Mouse (Mus musculus): ENCODE measurements around the gene Mfsd14a. TPM values are rescaled to one million over a fixed set of nuclear protein-coding genes. Genes with fewer than 3 reads are reported as not detected.

The Mfsd14a gene
- polyA plus RNA-seq, 1 experiment from 2014 or later: 80.8 TPM

DNA sequence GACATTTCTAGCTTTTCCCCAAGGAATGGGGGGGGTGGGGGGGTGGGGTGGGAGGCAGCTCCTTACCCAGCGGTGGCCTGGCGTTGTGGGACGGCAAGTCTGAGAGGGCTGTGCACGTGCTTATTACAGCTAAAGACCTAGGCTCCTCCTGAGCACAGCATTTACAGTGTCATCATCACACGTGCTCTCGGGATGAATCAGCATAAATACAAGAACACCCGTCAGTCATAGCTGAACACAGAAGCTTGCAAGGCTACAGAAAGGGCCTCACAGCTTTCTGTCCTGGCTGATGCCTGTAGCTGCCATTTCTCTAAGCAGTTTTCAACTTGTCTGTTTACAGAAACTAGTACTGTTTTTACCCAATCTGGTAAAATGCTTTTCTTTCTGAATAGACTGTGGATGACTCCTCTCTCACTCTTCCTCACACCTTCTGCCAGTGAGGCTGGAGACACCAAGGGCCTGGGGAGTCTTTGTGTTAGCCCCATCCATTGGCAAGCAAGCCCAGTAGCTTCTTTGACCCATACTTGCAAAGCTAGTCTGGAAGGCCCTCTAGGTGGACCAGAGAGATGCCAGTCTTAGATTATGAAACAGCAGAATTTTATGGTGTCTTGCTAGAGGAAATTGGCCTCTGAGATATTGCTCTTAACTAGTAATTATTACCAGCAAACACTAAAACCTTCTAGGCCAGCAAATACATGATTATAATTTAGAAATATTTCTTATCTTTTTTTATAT is 41.7 kb downstream of the Mfsd14a start:
- Histone ChIP-seq H3K4me2 (ENCODE audit: low read length) (no peak overlapping the region), H3K27ac (ENCODE audit: low read depth, low read length) (no peak overlapping the region), H3K36me3 (ENCODE audit: control insufficient read depth, insufficient read depth, low read length) (peaks cover 48% of the 10 kb centered on the region), H3K4me3 (ENCODE audit: low read depth, low read length) (no peak overlapping the region), H3K9ac (ENCODE audit: low read length) (no peak overlapping the region), H3K4me1 (ENCODE audit: control insufficient read depth, insufficient read depth, low read length) (no peaks in the 10 kb centered on the region), H3K27me3 (replicated peaks; ENCODE audit: control insufficient read depth, insufficient read depth, low read length) (no peaks in the 10 kb centered on the region), H3K9me3 (replicated peaks; ENCODE audit: control insufficient read depth, low read length) (no peaks in the 10 kb centered on the region)
- ATAC-seq (no peak), DNase-seq (ENCODE audit: low spot score) (no peak)
- WGBS: 92% methylated on average over 7 of the region's 7 CpGs

DNA sequence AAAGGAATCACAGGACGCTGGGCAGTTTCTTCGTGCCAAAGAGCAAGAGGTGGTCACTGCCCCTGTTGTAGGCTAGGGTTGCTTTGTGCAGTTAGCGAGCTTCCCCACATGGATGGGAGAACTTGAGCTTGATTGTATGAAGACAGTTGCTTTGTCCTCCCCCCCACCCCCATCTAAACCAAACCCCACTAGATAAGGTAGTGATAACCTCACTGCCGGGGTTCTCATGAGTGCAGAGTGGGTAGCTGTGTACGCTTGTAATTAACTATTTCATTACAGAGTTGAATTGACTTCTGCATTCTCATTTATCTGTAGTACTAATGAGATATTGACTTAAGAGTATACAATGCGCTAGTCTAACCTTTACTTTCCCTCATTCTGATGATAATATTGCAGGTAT is 43.6 kb downstream of the Mfsd14a start:
- Histone ChIP-seq H3K4me1 (ENCODE audit: control insufficient read depth, insufficient read depth, low read length) (no peaks in the 10 kb centered on the region), H3K4me2 (ENCODE audit: low read length) (no peak overlapping the region), H3K4me3 (ENCODE audit: low read depth, low read length) (no peak overlapping the region), H3K27me3 (replicated peaks; ENCODE audit: control insufficient read depth, insufficient read depth, low read length) (no peaks in the 10 kb centered on the region), H3K36me3 (ENCODE audit: control insufficient read depth, insufficient read depth, low read length) (peaks cover 65% of the 10 kb centered on the region), H3K9ac (ENCODE audit: low read length) (no peak overlapping the region), H3K27ac (ENCODE audit: low read depth, low read length) (no peak overlapping the region), H3K9me3 (replicated peaks; ENCODE audit: control insufficient read depth, low read length) (no peaks in the 10 kb centered on the region)
- ATAC-seq (no peak), DNase-seq (ENCODE audit: low spot score) (no peak)
- 86% methylated on average over 6 of the region's 6 CpGs for WGBS

DNA sequence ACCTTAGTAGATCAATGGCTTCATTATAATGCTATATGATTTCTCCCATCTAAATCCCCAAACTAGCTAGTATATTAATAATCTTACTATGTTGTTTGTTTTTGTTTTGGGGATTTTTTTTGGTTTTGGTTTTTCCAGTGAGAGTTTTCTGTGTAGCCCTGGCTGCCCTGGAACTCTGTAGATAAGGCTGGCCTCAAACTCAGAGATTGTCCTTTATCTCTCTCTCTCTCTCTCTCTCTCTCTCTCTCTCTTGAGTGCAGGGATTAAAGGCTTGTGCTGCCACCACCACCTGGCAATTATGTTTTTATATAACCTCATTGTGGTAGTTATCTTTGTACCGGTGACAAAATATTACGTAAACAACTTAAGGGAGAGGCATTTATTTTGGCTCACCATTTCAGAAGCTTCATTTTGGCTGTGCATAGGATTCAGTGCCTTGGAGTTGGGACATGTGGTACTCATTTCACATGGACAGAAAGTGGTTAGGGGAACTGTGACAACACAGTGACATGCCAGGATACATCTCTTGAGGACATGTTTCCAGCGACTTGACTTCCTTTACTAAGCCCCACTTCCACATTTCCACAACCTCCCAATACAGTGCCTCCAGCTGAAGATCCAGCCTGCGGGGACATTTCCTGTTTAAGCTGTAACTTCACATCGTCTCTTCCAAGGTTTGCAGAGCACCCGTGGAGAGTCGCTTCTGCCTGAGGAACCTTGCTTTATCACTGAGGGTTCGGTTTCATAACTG is 47.0 kb downstream of the Mfsd14a start:
- no peak for ATAC-seq

DNA sequence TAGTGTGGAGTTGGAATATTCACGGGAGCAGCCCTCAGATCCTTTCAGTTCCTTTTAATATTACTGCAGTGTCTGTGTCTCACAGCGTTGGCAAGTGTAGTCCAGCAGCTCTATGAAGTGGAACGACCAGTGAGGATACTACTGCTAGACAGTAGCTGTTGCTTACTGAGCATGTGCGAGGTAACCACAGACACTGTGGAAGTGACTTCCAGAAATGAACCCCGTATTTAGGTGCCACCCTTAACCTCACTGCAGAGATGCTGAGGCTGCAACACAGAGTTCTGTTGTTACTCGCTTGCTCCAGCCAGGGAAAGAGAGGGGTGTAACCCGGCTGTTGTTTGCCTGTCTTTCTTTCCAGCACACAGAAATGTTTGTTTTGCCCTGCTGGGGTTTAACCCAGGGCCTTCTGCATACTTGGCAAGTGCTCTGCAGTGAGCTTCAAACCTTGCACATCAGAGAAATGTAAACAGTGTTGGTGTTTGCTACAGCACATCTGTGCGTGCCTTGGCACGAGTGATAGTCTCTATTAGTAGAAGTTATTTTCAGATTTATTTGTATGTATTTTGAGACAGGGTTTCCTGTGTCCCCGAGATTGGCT is 48.1 kb downstream of the Mfsd14a start, which contains the start of gene Trmt13:
Trmt13 (minus strand) TSS at position 293 of the 598 bp plus-strand sequence.
- H3K4me2 ChIP-seq (ENCODE audit: low read length): no peak within 1 kb of the TSS
- ATAC-seq: no peak
- DNase-seq (ENCODE audit: low spot score): no peak
- no peak within 1 kb of the TSS for H3K27ac ChIP-seq (ENCODE audit: low read depth, low read length)
- no peak within 1 kb of the TSS for H3K4me3 ChIP-seq (ENCODE audit: low read depth, low read length)
- H3K4me1 ChIP-seq (ENCODE audit: control insufficient read depth, insufficient read depth, low read length): no peaks in the 10 kb centered on the region
- H3K9me3 ChIP-seq (replicated peaks; ENCODE audit: control insufficient read depth, low read length): no peaks in the 10 kb centered on the region
- WGBS: 89% methylated on average over 10 of the region's 10 CpGs
- peaks cover 59% of the 10 kb centered on the region for H3K36me3 ChIP-seq (ENCODE audit: control insufficient read depth, insufficient read depth, low read length)
- no peak within 1 kb of the TSS for H3K9ac ChIP-seq (ENCODE audit: low read length)
- no peaks in the 10 kb centered on the region for H3K27me3 ChIP-seq (replicated peaks; ENCODE audit: control insufficient read depth, insufficient read depth, low read length)

More for the DNA sequence above, 47.0 kb downstream of the Mfsd14a start:
- H3K36me3 ChIP-seq (ENCODE audit: control insufficient read depth, insufficient read depth, low read length): peaks cover 55% of the 10 kb centered on the region
- no peaks in the 10 kb centered on the region for H3K27me3 ChIP-seq (replicated peaks; ENCODE audit: control insufficient read depth, insufficient read depth, low read length)
- H3K9me3 ChIP-seq (replicated peaks; ENCODE audit: control insufficient read depth, low read length): no peaks in the 10 kb centered on the region
- no peak for DNase-seq (ENCODE audit: low spot score)
- no peak overlapping the region for H3K4me3 ChIP-seq (ENCODE audit: low read depth, low read length)
- H3K4me2 ChIP-seq (ENCODE audit: low read length): no peak overlapping the region
- H3K27ac ChIP-seq (ENCODE audit: low read depth, low read length): no peak overlapping the region
- no peaks in the 10 kb centered on the region for H3K4me1 ChIP-seq (ENCODE audit: control insufficient read depth, insufficient read depth, low read length)
- H3K9ac ChIP-seq (ENCODE audit: low read length): no peak overlapping the region
- 91% methylated on average over 8 of the region's 8 CpGs for whole genome bisulfite sequencing

DNA sequence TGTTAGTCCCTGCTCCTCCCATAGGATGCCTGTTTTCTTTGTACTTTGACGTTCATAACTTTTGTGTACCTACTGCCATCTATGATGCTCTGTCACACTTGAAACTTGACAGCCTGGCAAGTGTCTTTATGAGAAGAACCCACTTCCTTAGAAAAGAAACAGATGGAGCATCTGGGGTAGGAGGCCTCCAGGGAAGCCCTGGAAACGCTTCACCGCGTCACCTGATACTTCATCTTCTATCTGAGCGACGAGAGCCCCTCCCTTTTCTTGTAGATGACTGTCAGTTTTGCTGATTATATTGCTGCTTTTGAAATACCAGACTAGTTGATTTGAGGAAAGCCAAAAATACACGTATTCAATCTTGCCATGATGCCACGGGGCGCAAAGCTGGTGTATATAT is 57.9 kb downstream of the Mfsd14a start:
- Histone ChIP-seq H3K9me3 (replicated peaks; ENCODE audit: control insufficient read depth, low read length) (no peaks in the 10 kb centered on the region), H3K36me3 (ENCODE audit: control insufficient read depth, insufficient read depth, low read length) (peaks cover 22% of the 10 kb centered on the region; the same call in 1 of the 2 replicates), H3K9ac (ENCODE audit: low read length) (no peak overlapping the region), H3K27ac (ENCODE audit: low read depth, low read length) (no peak overlapping the region), H3K4me2 (ENCODE audit: low read length) (no peak overlapping the region), H3K4me3 (ENCODE audit: low read depth, low read length) (no peak overlapping the region), H3K4me1 (ENCODE audit: control insufficient read depth, insufficient read depth, low read length) (no peaks in the 10 kb centered on the region), H3K27me3 (replicated peaks; ENCODE audit: control insufficient read depth, insufficient read depth, low read length) (no peaks in the 10 kb centered on the region)
- peak; percentile 10 for DNase-seq (ENCODE audit: low spot score)
- no peak for ATAC-seq
- 84% methylated on average over 9 of the region's 9 CpGs for WGBS

DNA sequence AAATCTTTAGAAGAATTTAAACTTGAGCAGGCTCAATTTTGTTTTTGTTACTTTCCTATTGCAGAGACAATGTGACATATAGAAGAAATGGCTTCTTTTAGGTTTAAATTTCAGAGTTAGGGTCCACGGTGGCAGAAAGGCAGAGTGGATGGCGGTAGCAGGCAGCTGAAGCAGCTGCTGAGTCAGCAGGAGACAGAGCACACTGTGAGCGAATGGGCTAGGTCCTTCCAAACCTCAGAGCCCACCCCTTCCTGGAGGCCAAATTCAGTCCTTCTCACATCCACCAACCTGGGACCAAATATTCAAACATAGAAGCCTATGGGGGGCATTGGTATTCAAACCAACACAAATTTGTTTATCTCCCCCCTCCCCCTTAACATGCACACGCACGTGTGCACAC is 60.7 kb downstream of the Mfsd14a start:
- Histone ChIP-seq H3K9ac (ENCODE audit: low read length) (no peak overlapping the region), H3K9me3 (replicated peaks; ENCODE audit: control insufficient read depth, low read length) (no peaks in the 10 kb centered on the region), H3K36me3 (ENCODE audit: control insufficient read depth, insufficient read depth, low read length) (0 out of 2 replicates have a peak, but pooled peaks cover 2% of the 10 kb centered on the region), H3K4me3 (ENCODE audit: low read depth, low read length) (no peak overlapping the region), H3K27me3 (replicated peaks; ENCODE audit: control insufficient read depth, insufficient read depth, low read length) (no peaks in the 10 kb centered on the region), H3K4me2 (ENCODE audit: low read length) (no peak overlapping the region), H3K27ac (ENCODE audit: low read depth, low read length) (no peak overlapping the region), H3K4me1 (ENCODE audit: control insufficient read depth, insufficient read depth, low read length) (no peaks in the 10 kb centered on the region)
- 90% methylated on average over 5 of the region's 5 CpGs for WGBS
- ATAC-seq: no peak
- DNase-seq (ENCODE audit: low spot score): no peak

DNA sequence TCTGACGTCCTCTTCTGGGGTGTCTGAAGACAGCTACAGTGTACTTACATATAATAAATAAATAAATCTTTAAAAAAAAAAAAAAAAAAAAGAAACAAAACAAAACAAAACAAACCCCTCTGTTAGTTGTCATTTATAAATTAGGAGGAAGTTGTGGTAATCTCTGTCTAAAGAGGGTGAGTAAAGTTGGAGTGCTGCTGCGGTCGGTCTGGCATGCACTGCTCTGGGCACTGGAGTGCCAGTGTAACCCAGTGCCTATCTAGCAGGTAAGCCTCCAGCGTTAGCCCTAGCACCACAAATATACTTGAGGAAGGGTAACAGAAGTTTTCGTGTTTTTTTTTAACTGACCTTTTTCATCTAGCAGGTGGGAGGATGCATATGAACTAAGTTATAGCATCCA is 61.5 kb downstream of the Mfsd14a start:
- H3K9ac ChIP-seq (ENCODE audit: low read length): no peak overlapping the region
- no peak for DNase-seq (ENCODE audit: low spot score)
- no peak overlapping the region for H3K4me3 ChIP-seq (ENCODE audit: low read depth, low read length)
- no peaks in the 10 kb centered on the region for H3K27me3 ChIP-seq (replicated peaks; ENCODE audit: control insufficient read depth, insufficient read depth, low read length)
- 91% methylated on average over 5 of the region's 5 CpGs for WGBS
- H3K4me1 ChIP-seq (ENCODE audit: control insufficient read depth, insufficient read depth, low read length): peaks cover under 1% of the 10 kb centered on the region; the same call in 1 of the 2 replicates
- no peak for ATAC-seq
- no peak overlapping the region for H3K4me2 ChIP-seq (ENCODE audit: low read length)
- H3K9me3 ChIP-seq (replicated peaks; ENCODE audit: control insufficient read depth, low read length): no peaks in the 10 kb centered on the region
- H3K27ac ChIP-seq (ENCODE audit: low read depth, low read length): no peak overlapping the region
- H3K36me3 ChIP-seq (ENCODE audit: control insufficient read depth, insufficient read depth, low read length): no peaks in the 10 kb centered on the region

DNA sequence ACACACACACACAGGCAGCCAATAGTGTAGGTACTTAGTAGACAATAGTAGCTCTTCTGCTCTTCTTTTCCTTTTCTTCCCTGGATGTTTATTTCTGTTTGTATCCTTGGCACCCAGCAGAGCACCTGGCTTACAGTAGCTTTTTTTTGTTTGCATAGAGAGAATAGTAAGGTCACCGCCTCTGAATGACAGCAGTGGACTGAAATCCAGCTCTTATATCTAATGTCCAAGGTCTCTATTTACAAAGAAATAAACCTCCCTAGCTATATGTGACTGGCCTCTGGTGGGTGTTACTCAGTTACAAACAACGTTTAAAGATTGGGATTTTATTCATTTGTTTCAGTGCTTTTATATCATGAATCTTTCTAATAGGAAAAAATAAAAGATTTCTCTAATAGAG is 62.8 kb downstream of the Mfsd14a start:
- Histone ChIP-seq H3K9ac (ENCODE audit: low read length) (no peak overlapping the region), H3K27ac (ENCODE audit: low read depth, low read length) (no peak overlapping the region), H3K4me3 (ENCODE audit: low read depth, low read length) (no peak overlapping the region), H3K36me3 (ENCODE audit: control insufficient read depth, insufficient read depth, low read length) (no peaks in the 10 kb centered on the region), H3K27me3 (replicated peaks; ENCODE audit: control insufficient read depth, insufficient read depth, low read length) (no peaks in the 10 kb centered on the region), H3K9me3 (replicated peaks; ENCODE audit: control insufficient read depth, low read length) (no peaks in the 10 kb centered on the region), H3K4me2 (ENCODE audit: low read length) (no peak overlapping the region), H3K4me1 (ENCODE audit: control insufficient read depth, insufficient read depth, low read length) (peaks cover 3% of the 10 kb centered on the region; the same call in 1 of the 2 replicates)
- DNase-seq (ENCODE audit: low spot score): no peak
- no peak for ATAC-seq
- 84% methylated on average over 2 of the region's 2 CpGs for WGBS

Data from forebrain, embryonic 14.5 days (tissue).